Mouse (Mus musculus) C2C12 (cell line): ENCODE measurements at regions not wholly inside any gene's neighbourhood (a gene's known extent, or its start where the extent isn't known, plus 50 kb on each side); places are given as distances from the start of the nearest gene placed in this dataset.

ENCODE experiments used
- MAX ChIP-seq: IDR thresholded peaks from one replicate; pipeline ENCODE4 v1.6.1; 2011; ENCODE audit warnings: mild to moderate bottlenecking, control low read depth
- USF1 ChIP-seq: IDR thresholded peaks from one replicate; pipeline ENCODE4 v1.6.1; 2011; ENCODE audit warnings: low read depth, mild to moderate bottlenecking, control low read depth, moderate library complexity

- TF ChIP-seq USF1 (no peak), MAX (no peak)
These were observed 71.1 kb upstream of the Spred1 start for GRCm38 (mm10) chr2:117050061-117050460.
